Mouse (Mus musculus): ENCODE results near the gene D830030K20Rik.
"Not testable (repeated sequence)": the region's sequence is repeated elsewhere in the genome, so short reads cannot be mapped to it uniquely, and the experiment has no call there.

D830030K20Rik gene

DNA sequence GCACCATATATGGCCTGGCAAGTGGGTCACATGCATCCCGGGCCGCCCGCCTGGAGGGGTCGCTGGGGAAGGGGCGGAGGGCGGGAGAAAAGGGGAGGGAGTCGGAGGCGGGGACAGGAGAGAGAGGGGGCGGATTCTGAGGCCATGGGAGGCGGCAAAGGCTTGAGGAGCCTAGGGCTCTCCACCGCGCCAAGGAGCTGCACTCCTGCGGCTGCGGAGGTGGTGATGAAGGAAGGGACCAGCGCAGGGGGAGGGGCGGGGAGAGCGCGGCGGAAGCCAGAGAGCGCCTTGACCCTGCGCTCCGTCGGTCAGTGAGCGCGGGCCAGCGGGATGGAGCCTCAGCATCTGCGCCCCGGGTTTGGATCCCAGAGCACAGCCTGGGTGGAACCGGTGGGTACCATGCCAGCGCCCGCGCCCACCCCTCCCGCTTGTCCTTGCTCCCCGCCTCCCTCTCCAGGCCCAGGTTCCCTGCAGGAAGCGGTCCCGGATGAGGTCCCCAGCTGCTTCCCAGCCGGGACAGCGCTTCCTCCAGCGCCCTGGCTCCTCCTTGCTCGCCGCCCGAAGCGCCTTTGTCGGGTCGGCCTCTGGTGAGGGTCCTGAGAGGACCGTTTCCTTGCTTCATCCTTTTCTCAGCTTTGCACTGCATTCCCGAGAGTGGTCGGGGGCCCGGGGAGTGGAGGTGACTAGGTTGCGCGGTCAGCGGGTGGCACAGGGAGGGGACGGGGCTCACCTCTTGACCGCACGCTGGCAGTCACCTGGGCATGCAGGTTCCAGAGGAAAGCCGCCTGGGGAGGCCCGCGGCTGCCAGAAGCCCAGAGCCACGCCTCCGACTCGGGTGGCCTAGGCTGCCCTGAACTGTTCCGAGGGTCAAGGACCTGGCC lies at the start of gene D830030K20Rik:
TSS of gene D830030K20Rik (plus strand) at position 217 of the 881 bp plus-strand sequence.
- not testable (repeated sequence) for DNase-seq

DNA sequence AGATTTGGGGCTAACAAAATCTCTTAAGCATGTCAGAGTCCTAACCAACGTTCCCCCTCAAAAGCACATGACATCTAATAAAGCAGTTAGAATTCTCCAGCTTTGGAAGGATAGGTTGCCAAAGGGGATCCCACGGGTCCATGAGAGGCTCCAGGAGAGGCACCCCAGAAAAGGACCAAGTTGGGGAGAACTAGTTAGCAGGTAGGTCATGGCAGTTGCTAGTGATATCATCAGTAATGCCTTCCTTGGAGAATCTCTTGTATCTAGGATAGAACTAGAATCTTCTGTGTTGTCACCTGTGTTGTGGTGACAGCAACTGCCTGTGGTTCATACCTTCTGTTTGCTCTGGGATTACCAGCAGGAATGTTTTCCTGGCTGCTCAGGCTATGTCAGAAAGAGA lies 20.3 kb upstream of the D830030K20Rik start, which contains the start of gene Gm5795:
TSS of gene Gm5795 (plus strand) at position 301 of the 400 bp plus-strand sequence.
- not testable (repeated sequence) for DNase-seq

DNA sequence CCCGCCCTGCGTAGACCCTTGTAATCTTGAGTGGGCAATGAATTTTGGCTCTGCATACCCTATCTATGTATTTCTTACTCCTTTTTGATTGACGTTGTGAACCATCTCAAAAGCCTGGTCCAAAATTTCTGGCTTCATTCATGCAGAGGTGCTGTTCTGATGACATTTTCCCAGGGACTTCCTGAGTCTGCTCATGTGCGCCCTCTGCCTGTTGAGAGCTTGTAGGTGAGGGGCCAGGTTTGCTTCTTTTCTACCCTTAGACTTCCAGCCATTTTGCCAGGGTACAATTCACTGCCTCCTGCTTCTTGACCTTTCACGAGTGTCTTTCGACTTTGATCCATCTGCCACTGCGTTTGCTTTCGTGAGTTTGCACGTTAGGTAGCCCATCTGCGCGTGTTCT lies 1.1 kb downstream of the D830030K20Rik start:
- not testable (repeated sequence) for DNase-seq

DNA sequence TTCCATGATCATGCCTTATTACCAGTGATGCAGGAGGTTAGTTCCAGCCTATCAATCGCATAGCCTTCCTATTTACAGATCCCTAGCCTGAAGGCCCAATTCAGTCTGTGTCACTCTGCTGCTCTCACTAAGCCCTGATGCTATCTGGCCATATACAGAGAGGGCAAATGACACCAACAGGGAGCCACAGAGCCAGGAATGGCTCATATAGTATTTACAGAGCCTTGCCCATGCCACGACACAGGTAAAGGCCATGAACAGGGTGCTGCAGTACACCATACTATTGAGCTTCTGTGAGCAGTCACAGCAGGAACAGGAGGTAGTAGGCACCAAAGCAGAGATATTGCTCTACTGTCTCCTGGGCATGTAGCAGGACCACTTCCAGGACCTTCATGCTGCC lies 54.2 kb downstream of the D830030K20Rik start:
- DNase-seq, result peak; percentile 1
